Mouse (Mus musculus): ENCODE measurements around the gene Lim2.
"Not testable (repeated sequence)": the region's sequence is repeated elsewhere in the genome, so short reads cannot be mapped to it uniquely, and the experiment has no call there.

Lim2 gene

GRCm38 (mm10) chr7:43427406-43427805 lies at the start of gene Lim2:
TSS of gene Lim2 (plus strand) at chr7:43427670.
- no peak for DNase-seq (ENCODE audit: low spot score)

GRCm38 (mm10) chr7:43378226-43378625 lies 49.2 kb upstream of the Lim2 start:
- DNase-seq (ENCODE audit: low spot score): no peak

GRCm38 (mm10) chr7:43392349-43393121 lies 34.9 kb upstream of the Lim2 start:
- DNase-seq (ENCODE audit: low spot score): no peak

GRCm38 (mm10) chr7:43399501-43399900 lies 28.0 kb upstream of the Lim2 start:
- DNase-seq (ENCODE audit: low spot score): no peak

- DNase-seq (ENCODE audit: low spot score): no peak
These were observed 24.8 kb upstream of the Lim2 start for GRCm38 (mm10) chr7:43402718-43403117.

- DNase-seq (ENCODE audit: low spot score): no peak
These were observed 19.9 kb upstream of the Lim2 start for GRCm38 (mm10) chr7:43407573-43407972.

- no peak for DNase-seq (ENCODE audit: low spot score)
These were observed 19.3 kb upstream of the Lim2 start, which contains the start of gene Siglecg for GRCm38 (mm10) chr7:43408131-43408553. TSS of gene Siglecg (plus strand) at chr7:43408204.

GRCm38 (mm10) chr7:43409084-43409483 lies 18.4 kb upstream of the Lim2 start:
- DNase-seq (ENCODE audit: low spot score): no peak

GRCm38 (mm10) chr7:43411724-43412123 lies 15.7 kb upstream of the Lim2 start:
- not testable (repeated sequence) for DNase-seq (ENCODE audit: low spot score)

GRCm38 (mm10) chr7:43417298-43417697 lies 10.2 kb upstream of the Lim2 start:
- DNase-seq (ENCODE audit: low spot score): no peak

GRCm38 (mm10) chr7:43422995-43423617 lies 4.4 kb upstream of the Lim2 start:
- DNase-seq (ENCODE audit: low spot score): peak; percentile 86

GRCm38 (mm10) chr7:43423991-43424625 lies 3.4 kb upstream of the Lim2 start:
- no peak for DNase-seq (ENCODE audit: low spot score)

GRCm38 (mm10) chr7:43429500-43429899 lies 2.0 kb downstream of the Lim2 start:
- DNase-seq (ENCODE audit: low spot score): no peak

- no peak for DNase-seq (ENCODE audit: low spot score)
These were observed 5.4 kb downstream of the Lim2 start for GRCm38 (mm10) chr7:43432891-43433290.

- no peak for DNase-seq (ENCODE audit: low spot score)
These were observed 7.2 kb downstream of the Lim2 start for GRCm38 (mm10) chr7:43434676-43435075.

- DNase-seq (ENCODE audit: low spot score): no peak
These were observed 9.1 kb downstream of the Lim2 start, which contains the start of gene Nkg7 for GRCm38 (mm10) chr7:43436341-43437255. TSS of gene Nkg7 (plus strand) at chr7:43437073.

- no peak for DNase-seq (ENCODE audit: low spot score)
These were observed 11.1 kb downstream of the Lim2 start for GRCm38 (mm10) chr7:43438611-43439010.

- DNase-seq (ENCODE audit: low spot score): no peak
These were observed 13.0 kb downstream of the Lim2 start, which contains the start of gene Cldnd2 for GRCm38 (mm10) chr7:43440482-43440881. TSS of gene Cldnd2 (plus strand) at chr7:43440782.

- no peak for DNase-seq (ENCODE audit: low spot score)
These were observed 13.6 kb downstream of the Lim2 start for GRCm38 (mm10) chr7:43441071-43441470.

GRCm38 (mm10) chr7:43442684-43443083 lies 15.2 kb downstream of the Lim2 start:
- DNase-seq (ENCODE audit: low spot score): no peak

- peak; percentile 73 for DNase-seq (ENCODE audit: low spot score)
These were observed 15.9 kb downstream of the Lim2 start for GRCm38 (mm10) chr7:43443126-43443916.
